Mouse (Mus musculus) embryo, embryonic 10.5 days (tissue): Measurements from ENCODE around the gene Gm42957.
"Not testable (repeated sequence)": the region's sequence is repeated elsewhere in the genome, so short reads cannot be mapped to it uniquely, and the experiment has no call there.

Experiments used
- DNase-seq: peaks from one replicate; pipeline ENCODE4 v3.0.0-alpha.2; 2015; ENCODE audit warnings: low spot score

The Gm42957 gene

DNA sequence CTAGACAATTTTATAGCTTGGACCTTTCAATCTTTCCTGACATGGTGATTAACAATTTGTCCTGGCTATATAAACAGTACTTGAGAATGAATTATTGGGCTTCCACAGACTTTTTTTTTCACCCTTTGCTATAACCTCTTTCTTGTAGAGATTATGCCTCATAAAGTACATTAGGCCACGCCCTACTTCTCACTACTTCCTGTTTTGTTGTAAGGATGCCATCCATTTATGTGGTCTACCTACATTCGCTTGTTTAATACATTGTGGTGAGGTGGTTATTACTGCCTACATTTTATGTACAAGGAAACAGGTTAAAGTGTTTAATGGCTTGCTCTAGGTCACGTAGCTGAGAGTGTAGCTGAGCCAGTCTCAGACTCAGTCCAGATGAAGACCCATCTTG is 39.9 kb downstream of the Gm42957 start:
- DNase-seq, result no peak

DNA sequence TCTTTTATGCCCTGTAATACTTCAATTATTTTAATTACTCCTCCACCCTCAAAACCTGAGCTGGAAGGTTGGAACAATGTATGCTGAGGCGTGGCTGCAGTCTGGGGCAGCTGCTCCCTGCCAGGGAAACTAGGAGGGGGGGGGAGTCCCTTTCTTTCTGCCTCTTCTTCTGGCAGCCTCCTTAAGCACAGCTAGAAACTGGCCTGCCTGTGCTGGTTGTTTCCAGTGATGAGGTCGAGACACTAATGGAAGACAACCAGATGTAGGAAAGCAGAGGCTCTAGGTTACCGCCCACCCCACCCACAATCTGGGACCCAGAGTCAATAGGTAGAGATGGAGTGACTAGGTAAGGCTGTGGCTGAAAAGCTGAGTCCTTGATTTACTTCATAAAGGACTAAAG is 40.4 kb downstream of the Gm42957 start:
- DNase-seq, result no peak

DNA sequence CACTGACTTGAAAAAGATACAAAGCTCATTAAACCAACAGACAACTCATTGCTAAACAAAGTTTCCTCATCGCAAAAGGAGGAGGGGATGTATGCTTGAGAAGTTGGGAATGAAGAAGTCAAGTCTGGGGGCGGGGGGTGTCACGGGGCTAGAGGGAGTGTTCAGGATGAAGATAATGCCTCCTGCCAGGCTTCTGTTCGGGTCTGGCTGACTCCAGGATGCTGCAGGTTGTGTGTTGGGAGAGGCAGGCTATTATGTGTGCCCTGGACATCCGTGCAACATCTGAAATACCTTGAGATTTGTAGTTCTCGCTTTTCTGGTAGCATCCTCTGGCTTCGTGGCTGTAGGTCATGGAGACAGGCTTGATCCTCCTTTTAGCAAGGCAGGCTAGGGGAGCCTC is 43.2 kb downstream of the Gm42957 start:
- no peak for DNase-seq

DNA sequence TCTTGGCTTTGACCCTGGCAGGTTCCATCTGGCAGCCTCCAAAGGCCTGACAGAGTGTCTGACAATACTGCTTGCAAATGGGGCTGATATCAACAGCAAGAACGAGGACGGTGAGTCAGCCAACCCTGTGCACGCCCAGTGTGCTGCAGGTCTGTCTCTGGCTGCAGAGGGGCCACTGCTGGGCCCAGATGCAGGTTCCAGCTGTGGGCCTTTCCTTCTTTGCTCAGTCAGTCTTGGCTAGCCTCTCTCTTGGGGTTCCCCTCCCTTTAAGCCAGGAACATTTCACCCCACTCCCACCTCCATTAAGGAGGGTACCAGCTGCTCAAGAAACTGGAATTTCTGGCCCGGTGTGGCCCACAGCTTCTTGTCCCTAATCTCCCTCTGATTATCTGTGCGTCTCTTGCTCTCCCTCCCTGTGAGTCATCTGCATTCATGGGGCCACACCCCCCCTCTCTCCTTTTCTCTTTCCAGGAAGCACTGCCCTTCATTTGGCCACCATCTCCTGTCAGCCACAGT is 43.9 kb downstream of the Gm42957 start:
- no peak for DNase-seq

DNA sequence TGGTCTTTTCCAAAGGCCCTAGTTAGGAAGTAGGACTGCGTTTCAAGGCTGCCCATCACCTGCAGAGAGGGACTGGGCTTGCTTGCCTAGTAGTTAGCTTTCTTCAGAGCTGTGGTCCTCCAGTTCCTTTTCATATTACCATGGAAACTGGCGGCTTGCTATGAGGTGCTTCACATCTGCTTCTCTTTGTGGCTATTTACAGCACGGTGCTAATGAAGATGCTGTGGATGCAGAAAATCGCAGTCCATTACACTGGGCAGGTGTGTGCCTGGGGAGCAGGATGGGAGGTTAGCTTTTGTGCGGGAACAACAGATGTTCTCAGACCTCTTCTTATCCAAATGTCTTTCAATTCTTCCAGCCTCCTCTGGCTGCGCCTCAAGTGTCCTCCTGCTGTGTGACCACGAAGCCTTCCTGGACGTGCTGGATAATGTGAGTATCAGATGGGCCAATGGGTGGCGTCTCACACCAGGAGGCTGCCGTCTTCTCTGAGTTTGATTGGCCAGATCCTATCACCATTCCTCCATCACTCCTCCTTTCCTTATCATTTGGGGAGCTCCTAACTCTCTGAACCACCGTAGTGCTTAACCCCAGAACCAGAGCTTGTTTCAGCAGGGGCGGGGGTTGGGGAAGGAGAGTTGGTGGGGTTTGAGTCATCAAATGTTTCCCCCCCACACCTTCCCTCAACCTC is 45.1 kb downstream of the Gm42957 start:
- no peak for DNase-seq

DNA sequence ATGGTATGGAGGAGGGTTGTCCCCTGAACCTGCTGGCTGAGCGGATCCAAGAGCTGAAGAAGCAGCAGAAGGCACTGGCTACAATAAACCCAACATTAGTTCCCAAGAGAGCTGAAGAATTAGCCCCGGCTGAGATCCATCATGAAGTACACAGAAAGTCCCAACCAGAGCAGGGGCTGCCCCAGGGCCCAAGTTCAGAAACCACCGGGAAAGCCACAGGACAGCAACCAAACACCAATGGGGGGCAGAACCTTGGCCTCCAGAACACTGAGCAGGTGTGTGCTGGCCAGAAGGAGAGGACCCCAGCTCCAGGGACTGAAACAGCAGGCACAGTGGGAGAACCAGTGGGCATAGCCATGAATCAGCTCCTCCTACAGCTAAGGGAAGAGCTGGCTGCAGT is 48.2 kb downstream of the Gm42957 start:
- DNase-seq, result no peak

DNA sequence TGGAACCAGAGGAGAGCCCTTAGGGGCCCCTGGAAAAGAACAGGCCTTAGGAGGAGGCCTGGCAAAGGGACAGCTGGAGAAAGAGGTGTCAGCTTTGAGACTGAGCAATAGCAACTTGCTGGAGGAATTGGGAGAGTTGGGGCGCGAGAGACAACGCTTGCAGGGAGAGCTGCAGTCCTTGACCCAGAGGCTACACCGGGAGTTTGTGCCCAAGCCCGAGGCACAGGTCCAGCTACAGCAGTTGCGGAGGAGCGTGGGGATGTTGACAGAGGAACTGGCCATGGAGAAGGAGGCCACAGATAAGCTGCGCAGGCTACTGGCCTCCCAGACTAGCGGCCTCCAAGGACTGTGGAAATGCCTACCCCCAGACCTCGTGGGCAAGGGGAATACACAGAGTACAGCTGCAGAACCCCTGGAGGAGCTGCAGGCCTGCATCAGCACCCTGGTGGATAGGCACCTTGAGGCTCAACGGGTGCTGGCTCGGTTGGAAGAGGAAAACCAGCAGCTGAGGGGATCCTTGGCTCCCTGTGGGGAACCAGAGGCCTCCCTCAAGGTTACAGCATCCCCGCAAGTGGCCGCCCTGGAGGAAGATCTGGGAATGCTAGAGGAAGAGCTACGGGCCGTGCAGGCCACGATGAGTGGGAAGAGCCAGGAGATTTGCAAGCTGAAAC is 49.0 kb downstream of the Gm42957 start:
- no peak for DNase-seq

DNA sequence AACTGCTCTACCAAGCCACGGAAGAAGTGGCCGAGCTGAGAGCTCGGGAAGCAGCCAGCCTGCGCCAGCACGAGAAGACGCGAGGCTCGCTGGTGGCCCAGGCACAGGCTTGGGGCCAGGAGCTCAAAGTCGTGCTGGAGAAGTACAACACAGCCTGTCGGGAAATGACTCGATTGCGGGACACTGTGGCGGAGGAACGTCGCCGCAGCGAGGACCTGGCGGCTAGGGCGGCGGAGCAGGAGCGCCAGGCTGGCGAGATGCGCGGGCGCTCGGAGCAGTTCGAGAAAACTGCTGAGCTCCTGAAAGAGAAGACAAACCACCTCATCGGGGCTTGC is 49.5 kb downstream of the Gm42957 start:
- no peak for DNase-seq

DNA sequence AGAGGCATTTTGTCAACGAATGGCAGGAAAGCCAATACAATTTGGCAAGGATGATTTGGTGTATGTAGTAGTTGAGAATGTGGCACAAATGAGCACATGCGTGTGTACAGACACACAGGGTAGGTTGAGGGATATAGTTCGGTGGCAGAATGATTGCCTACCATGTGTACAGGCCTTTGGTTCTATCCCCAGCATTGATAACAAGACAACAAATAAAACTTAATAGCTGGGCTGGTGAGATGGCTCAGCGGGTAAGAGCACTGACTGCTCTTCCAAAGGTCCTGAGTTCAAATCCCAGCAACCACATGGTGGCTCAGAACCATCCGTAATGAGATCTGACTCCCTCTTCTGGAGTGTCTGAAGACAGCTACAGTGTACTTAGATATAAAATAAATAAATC is 50.8 kb downstream of the Gm42957 start:
- not testable (repeated sequence) for DNase-seq

DNA sequence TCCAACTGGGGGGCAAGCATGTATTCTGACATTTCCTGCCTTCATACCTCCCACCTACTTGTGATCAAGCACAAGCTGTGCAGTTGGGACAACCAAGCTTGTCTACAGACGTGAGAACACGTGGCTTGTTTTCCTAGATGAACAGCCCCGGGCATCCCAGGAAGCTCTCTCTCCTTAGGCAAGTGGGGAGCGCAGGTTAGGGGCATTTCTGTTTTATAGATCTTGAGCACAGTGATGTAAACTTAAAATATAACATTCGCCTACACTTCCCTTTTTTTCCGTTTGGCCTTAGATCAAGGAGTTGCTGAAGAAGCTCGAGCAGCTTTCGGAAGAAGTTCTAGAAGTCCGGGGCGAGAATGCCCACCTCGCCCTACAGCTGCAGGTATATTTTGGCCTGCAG is 53.6 kb downstream of the Gm42957 start:
- no peak for DNase-seq

DNA sequence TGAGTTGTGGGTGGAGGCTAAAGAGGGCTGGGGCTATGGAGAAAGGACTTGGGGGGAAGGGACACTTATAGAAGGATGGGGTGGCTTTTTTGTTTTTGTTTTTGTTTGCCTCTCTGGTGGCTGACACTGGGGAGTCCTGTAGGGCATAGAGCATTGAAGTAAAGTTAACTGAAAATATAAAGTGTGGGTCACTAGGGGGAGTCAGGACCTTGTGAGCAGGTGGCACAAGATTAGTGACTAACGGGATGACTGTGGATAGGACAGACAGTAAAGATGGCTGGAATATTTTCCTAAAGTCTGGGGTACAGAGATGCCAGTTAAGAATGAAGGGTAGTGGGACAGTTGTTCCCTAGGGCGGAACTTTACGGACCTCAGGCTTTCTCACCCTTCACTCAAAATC is 55.0 kb downstream of the Gm42957 start:
- DNase-seq, result no peak

DNA sequence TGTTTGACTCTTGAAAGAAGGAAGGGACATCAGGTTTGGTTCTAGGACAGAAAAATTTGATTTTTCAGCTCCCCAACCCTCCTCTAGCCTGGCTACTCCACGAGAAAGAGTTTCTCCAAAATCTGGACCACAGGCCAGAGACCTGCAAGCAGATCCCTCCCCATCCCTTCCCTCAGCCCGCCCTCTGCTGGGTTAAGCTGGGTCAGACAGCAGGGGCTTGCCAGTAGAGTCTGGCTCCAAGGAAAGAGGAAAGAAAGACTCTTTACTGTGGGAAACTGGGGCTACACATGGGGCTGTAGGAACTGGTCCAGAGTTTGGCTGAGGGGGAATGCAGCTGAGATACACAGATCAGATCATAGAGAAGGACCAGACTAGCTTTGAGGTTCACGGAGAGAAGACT is 57.2 kb downstream of the Gm42957 start:
- DNase-seq, result peak; percentile 73

DNA sequence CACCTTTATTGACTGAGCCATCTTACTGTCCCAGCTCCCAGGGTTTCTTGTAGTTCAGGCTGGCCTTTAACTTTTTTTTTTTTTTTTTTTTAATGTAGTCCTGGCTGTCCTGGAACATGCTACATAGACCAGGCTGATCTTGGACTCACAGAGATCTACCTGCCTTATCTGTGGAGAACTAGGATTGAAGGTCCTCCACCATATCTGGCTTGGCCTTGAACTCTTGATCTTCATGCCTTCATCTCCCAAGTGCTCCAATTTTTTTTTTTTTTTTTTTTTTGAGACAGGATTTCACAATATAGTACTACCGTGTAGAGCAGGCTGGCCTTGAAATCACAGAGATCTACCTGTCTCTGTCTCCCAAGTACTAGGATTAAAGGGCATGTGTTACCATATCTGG is 58.3 kb downstream of the Gm42957 start:
- no peak for DNase-seq

DNA sequence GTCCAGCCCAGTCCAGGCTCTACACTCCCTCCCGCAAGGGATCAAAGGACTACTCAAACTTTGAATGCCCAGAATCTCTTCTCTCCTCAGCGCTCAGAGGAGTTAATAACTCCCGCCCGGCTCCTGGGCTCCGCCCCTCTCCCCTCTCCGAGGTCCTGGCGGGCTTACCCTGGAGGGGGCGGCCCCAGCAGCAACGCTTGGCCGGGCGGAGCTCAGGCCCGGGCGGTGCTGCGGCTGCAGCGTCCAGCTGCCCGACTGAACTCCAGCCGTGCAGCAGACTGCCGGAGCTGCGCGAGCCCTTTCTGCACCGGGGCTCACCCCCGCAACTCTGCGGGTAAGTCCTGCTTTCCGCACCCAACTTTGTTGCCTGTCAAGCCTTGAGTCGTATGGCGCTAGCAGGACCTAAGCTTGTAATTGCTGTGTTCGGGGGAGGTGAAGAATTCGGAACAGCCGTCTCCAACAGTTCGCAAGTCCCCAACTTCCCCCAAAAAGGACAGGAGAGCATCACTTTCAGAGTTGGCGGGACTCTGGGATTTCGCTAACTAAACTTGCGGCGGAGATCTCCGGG is 61.0 kb downstream of the Gm42957 start, which contains the start of gene Pias3:
Pias3 (plus strand) TSS at position 187 of the 568 bp plus-strand sequence.
- peak; percentile 90 for DNase-seq

DNA sequence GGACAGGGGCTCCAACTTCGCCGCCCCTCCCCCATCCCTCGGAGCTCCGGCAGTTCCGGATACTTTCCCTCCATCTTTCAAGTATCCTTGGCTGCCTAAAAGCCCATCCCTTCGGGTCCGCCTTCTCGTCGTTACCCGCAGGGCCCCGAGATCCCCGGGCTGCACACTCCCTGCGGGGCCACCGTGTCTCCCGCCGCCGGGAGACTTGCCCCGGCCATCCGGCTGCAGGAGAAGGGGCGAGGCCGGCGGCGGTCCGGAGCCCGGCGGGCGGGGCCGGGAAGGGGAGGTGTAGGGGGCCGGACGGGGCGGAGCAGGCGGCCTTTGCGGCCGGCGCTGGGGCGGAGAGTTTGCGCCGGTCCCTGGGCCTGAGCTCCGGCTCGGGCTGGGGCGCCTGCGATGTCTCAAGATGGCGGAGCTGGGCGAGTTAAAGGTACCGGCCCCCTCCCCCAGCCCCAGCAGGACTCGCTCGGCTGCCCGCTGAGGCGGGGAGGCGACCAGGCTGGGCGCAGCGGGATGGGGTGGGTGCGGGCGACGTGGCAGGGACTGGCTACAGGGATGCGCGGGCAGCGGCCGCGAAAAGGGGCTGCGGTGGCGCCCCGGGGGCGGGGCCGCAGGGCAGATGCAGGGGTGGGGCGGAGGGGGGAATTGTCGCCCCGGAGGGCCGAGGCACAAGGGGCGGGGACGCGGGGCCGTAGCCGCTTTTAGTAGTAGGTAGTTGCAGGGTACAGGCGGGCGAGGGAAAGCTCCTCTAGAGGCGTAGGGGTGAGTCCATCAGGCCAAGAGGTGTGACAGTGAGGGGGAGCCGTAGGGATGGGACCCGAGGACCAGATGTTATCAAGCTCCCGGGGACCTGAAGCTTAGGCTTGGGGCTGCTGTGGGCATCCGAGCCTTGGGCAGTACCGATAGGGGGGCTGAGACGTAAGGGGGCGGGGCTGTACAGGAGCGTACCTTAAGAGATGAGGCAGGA is 61.8 kb downstream of the Gm42957 start:
- peak; percentile 91 for DNase-seq

DNA sequence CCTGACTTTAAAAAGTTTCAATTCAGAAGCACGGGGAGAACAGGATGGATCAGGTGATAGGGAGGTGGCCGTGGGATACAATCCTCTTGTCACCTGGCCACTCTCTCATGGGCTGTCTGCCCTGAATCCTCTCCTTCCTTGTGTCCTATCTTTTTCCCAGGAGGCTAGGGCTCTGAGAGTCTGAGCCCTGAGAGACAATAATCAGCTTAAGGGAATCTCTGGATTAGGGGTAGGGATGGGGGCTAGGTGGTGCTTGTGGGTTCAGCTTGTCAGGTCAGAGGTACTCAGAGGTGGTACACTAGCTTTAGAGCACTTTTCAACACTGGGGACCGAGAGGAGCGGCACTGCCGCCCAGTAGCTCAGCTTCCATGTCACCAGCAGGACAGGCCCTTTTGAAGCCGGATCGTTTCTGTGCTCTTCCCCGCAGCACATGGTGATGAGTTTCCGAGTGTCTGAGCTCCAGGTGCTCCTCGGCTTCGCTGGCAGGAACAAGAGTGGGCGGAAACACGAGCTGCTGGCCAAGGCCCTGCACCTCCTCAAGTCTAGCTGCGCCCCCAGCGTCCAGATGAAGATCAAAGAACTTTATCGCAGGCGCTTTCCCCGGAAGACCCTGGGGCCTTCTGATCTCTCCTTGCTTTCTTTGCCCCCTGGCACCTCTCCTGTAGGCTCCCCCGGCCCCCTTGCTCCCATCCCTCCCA is 63.9 kb downstream of the Gm42957 start:
- no peak for DNase-seq

DNA sequence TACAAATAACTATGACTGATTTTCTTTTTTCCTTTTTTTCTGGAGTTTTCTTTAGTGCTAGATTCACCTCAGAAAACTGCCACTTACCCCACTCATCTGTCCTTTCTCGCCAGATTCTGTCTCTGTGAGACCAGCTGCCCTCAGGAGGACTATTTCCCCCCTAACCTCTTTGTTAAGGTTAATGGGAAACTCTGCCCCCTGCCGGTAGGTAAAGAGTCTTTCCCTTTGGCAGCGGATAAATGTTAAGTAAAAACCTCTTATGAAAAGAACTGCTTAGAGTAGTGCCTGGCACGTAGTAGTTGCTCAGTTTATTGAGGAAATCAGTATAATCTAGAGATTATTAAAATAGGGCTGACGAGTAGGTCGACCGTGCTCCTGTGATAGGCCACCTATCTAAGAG is 65.1 kb downstream of the Gm42957 start:
- peak; percentile 69 for DNase-seq

DNA sequence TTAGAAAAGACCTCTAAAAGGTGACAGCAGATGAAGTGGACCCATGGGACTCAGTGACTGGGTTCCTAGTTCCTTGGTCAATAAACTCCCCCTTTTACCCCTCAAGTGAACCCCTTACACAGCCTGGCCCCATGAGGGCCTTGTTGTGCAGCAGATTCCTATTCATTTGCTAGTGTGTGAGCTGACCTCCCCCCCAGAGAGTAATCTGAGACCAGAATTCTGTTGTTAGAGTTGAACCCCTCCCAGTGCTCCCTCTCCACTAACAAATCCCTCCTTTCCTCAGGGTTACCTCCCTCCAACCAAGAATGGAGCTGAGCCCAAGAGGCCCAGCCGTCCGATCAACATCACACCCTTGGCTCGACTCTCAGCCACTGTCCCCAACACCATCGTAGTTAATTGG is 65.7 kb downstream of the Gm42957 start:
- no peak for DNase-seq
